Mouse (Mus musculus) kidney, embryonic 16.5 days (tissue): ENCODE data around the gene Atpif1. TPM values are rescaled to one million over a fixed set of nuclear protein-coding genes. Genes with fewer than 3 reads are reported as not detected.

Experiments used
- ATAC-seq: fragments of 200-750 bp; cut with Nextera tagmentation; 2 replicates; pipeline ENCODE4 v1.8.0; 2017; ENCODE audit warnings: moderate TSS enrichment; ENCODE audit not compliant: low FRiP score, low TSS enrichment
- H3K27ac ChIP-seq: fragments of 300-500 bp; sonication (generic); 2 replicates; pipeline ENCODE4 v1.5.1; 2014; ENCODE audit warnings: low read length
- H3K27me3 ChIP-seq: fragments of 300-500 bp; sonication (generic); 2 replicates; pipeline ENCODE4 v1.6.1; 2014; ENCODE audit warnings: low read length, control low read depth, mixed read lengths; ENCODE audit not compliant: insufficient read depth
- H3K36me3 ChIP-seq: fragments of 300-500 bp; sonication (generic); 2 replicates; pipeline ENCODE4 v1.6.1; 2014; ENCODE audit warnings: low read length, control low read depth, mixed read lengths; ENCODE audit not compliant: insufficient read depth
- H3K4me1 ChIP-seq: fragments of 300-500 bp; sonication (generic); 2 replicates; pipeline ENCODE4 v1.6.1; 2014; ENCODE audit warnings: low read length, control low read depth, mixed read lengths; ENCODE audit not compliant: insufficient read depth
- H3K4me2 ChIP-seq: fragments of 300-500 bp; sonication (generic); replicated peaks from 2 replicates; pipeline ENCODE4 v1.6.1; 2014; ENCODE audit warnings: low read depth, low read length
- H3K4me3 ChIP-seq: fragments of 300-500 bp; sonication (generic); 2 replicates; pipeline ENCODE4 v1.5.1; 2014; ENCODE audit warnings: mild to moderate bottlenecking, low read length
- H3K9ac ChIP-seq: fragments of 300-500 bp; sonication (generic); replicated peaks from 2 replicates; pipeline ENCODE4 v1.6.1; 2014; ENCODE audit warnings: low read length
- H3K9me3 ChIP-seq: fragments of 300-500 bp; sonication (generic); 2 replicates; pipeline ENCODE4 v1.6.1; 2016; ENCODE audit warnings: low read length, control low read depth
- WGBS: fragments of 180-500 bp; shearing (Covaris S2); extraction: QIAGEN DNeasy Blood & Tissue Kit; methylation state at CpG from one replicate; pipeline ENCODE4 v1.1.7; 2014; 5-methylcytosine and 5-hydroxymethylcytosine counted together
- polyA plus RNA-seq: library from polyadenylated mRNA; unstranded; fragments of >200 nt; fragmentation: Nextera tagmentation; extraction: Ambion mirVana; gene quantifications from 2 replicates; pipeline ENCODE4 v1.2.1, GENCODE M21; 2015

Gene Atpif1
- 1,057 and 1,144 TPM in 2 replicates for polyA plus RNA-seq

DNA sequence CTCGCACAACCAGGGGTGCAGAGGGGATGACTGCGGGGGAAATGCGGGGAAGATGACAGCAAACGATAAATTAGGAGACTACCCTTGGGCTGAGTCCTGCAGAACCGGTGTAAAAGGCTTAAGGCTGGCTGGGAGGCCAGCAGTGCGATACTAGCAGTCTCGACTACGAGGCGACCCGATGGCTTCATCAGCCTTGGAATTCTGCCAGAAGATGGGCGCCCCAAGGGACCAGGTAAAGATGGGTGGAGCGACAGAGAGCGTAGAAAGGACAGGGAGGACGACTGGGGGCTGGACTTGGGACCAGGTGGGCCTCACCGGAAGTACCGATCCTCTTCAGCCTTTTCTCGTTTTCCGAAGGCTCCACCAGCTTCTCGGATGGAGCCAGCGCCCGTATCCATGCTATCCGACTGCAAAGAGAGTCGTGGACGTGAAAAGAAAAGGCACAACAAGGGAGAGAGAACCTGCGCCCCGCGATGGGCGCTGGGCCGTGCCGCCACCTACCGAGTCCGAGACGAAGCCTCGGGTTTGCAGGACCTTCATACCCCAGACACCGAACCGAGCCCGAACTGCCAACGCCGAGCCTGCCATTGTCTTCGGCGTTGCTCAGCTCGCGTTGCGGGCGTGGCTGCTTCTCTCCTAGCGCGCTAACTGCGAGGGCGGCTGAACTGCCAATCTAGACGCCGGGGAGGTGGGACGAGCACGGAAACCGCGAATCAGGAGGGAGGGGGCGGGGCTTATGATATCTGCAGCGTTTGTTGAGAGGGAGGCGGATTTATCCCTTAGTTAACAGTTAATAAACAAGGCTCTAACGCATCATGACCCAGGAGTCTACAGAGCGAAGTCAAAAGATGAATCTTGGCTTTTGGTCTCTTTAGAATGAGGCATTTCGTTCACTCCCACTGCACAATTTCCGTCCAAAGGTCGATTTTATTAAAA, at the start of gene Atpif1:
Gene Atpif1, minus strand, starts transcription at position 679 of the 936 bp plus-strand sequence.
- Histone ChIP-seq H3K4me1 (peaks cover 37% of the 10 kb centered on the region), H3K4me2 (peak within 1 kb of the TSS; percentile 70), H3K9ac (peak within 1 kb of the TSS; percentile 96), H3K27ac (peak within 1 kb of the TSS; percentile 98), H3K27me3 (no peaks in the 10 kb centered on the region), H3K4me3 (peak within 1 kb of the TSS; percentile 93), H3K36me3 (peaks cover 24% of the 10 kb centered on the region), H3K9me3 (no peaks in the 10 kb centered on the region)
- peak; percentile 89 for ATAC-seq
- under 1% methylated on average over 63 of the region's 63 CpGs for WGBS

DNA sequence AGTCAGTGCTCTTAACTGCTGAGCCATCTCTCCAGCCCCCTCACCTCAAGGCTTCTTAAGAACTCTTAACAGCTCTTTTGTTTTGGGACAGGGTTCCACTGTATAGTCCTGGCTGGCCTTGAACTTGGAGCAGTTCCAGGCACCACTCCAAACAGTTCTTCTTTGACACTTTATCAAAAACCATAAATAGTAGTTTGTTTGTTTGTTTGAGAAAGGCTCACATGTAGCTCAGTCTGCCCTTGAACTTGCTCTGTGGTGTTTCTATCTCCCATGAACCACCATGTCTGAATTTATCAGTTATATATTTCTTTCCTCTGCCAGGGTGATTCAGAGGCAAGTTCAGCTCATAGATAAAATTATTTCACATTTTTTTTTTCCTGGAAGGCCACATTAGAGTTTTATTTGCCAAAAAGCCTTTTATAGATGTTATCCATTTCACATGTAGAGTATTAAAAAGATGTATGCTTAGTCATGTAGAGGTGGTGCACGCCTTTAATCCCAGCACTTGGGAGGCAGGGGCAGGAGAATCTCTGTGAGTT, 41.4 kb upstream of the Atpif1 start:
- Histone ChIP-seq H3K36me3 (no peaks in the 10 kb centered on the region), H3K9me3 (no peaks in the 10 kb centered on the region), H3K27ac (no peak overlapping the region), H3K27me3 (no peaks in the 10 kb centered on the region), H3K9ac (no peak overlapping the region), H3K4me2 (no peak overlapping the region), H3K4me3 (no peak overlapping the region), H3K4me1 (no peaks in the 10 kb centered on the region)
- WGBS: 79% methylated on average over 1 of the region's 1 CpGs
- ATAC-seq: no peak

DNA sequence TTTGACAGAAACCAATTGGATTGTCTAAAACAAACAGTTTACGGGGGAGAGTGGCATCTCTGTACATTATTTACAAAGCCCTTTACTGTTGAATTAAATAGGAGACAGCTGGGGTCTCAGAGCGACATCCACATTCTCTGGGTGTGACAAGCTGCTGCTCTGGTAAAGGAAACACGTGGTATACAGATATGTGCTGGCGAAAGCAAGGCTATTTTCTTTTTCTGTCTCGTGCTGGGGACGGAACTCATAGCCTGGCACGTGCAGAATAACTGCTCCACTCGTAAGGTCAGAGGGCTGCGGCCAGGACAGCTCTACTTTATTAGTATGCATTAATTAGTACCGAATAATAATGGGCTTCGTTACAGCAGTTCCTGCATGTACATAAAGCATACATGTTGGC, 39.9 kb upstream of the Atpif1 start:
- 63% methylated on average over 11 of the region's 11 CpGs for WGBS

DNA sequence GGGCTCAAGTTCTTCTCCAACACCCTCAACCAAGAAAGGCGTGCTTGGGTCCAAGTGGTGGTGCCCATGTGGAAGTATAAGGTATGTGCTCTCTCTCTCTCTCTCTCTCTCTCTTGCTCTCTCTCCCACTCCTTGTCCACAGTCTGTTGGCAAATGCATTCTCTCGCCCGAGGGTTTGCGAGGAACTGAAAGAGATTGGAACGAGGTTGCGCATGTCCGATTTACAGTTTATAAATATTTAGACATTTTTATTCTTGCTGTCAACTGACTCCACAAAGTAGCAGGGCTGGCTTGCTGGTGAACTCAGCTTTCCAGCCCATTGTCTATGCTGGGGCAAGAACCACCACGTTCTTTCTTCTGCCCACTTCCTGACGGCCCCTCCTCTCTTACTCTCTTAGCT, 37.7 kb upstream of the Atpif1 start:
- Histone ChIP-seq H3K27ac (no peak overlapping the region), H3K9ac (no peak overlapping the region), H3K9me3 (0 out of 2 replicates have a peak, but pooled peaks cover 4% of the 10 kb centered on the region), H3K4me2 (no peak overlapping the region), H3K27me3 (no peaks in the 10 kb centered on the region), H3K4me1 (no peaks in the 10 kb centered on the region), H3K36me3 (no peaks in the 10 kb centered on the region), H3K4me3 (no peak overlapping the region)
- 67% methylated on average over 9 of the region's 9 CpGs for WGBS
- ATAC-seq: no peak

More for the DNA sequence above, 39.9 kb upstream of the Atpif1 start:
- H3K4me2 ChIP-seq: no peak overlapping the region
- H3K9ac ChIP-seq: no peak overlapping the region
- ATAC-seq: no peak
- H3K27ac ChIP-seq: no peak overlapping the region
- no peak overlapping the region for H3K4me3 ChIP-seq
- H3K4me1 ChIP-seq: no peaks in the 10 kb centered on the region
- no peaks in the 10 kb centered on the region for H3K36me3 ChIP-seq
- H3K27me3 ChIP-seq: no peaks in the 10 kb centered on the region
- H3K9me3 ChIP-seq: 0 out of 2 replicates have a peak, but pooled peaks cover 4% of the 10 kb centered on the region

DNA sequence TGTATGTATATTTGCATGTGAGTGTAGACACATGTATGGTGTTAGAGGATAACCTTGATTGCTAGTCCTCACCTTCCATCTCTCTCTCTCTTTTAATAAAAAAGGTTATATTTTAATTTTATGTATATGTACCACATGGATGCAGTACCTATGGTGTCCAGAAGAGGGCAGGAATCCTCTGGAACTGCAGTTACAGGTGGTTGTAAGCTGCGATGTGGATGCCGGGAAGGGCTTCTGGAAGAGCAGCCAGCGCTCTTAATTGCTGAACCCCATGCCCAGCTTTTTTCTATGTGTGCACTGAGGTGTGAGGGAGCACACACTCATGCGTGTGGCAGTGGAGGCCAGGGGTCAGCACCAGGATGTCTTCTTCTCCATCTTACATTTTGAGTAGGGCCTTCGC, 35.7 kb upstream of the Atpif1 start:
- no peak overlapping the region for H3K4me2 ChIP-seq
- H3K27ac ChIP-seq: no peak overlapping the region
- no peak overlapping the region for H3K4me3 ChIP-seq
- no peak overlapping the region for H3K9ac ChIP-seq
- no peak for ATAC-seq
- 0 out of 2 replicates have a peak, but pooled peaks cover 4% of the 10 kb centered on the region for H3K9me3 ChIP-seq
- no peaks in the 10 kb centered on the region for H3K4me1 ChIP-seq
- WGBS: 86% methylated on average over 5 of the region's 5 CpGs
- H3K36me3 ChIP-seq: no peaks in the 10 kb centered on the region
- no peaks in the 10 kb centered on the region for H3K27me3 ChIP-seq

DNA sequence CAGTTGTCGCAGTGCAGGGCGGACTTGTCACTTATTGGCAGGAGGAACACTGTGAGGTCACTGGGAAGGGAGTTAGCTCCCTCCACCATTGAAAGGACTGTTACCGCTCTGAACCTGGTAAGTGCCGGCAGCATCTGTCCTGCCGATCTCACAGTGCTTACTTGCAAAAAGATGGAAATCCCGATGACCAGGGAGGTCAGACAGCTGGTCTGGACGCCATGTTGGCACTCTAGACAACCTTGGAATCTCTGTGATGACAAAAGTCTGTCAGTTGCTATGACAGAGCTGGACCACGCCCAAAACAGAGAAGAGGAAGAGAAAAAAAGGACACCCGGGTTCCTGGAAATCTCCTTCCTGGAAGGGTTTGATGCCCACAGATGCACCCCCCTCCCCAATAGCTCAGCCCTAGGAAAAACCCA, 33.9 kb upstream of the Atpif1 start:
- Histone ChIP-seq H3K27ac (no peak overlapping the region), H3K36me3 (no peaks in the 10 kb centered on the region), H3K27me3 (no peaks in the 10 kb centered on the region), H3K4me2 (no peak overlapping the region), H3K4me1 (no peaks in the 10 kb centered on the region), H3K9me3 (0 out of 2 replicates have a peak, but pooled peaks cover 4% of the 10 kb centered on the region), H3K4me3 (no peak overlapping the region), H3K9ac (no peak overlapping the region)
- WGBS: 61% methylated on average over 9 of the region's 9 CpGs
- no peak for ATAC-seq

DNA sequence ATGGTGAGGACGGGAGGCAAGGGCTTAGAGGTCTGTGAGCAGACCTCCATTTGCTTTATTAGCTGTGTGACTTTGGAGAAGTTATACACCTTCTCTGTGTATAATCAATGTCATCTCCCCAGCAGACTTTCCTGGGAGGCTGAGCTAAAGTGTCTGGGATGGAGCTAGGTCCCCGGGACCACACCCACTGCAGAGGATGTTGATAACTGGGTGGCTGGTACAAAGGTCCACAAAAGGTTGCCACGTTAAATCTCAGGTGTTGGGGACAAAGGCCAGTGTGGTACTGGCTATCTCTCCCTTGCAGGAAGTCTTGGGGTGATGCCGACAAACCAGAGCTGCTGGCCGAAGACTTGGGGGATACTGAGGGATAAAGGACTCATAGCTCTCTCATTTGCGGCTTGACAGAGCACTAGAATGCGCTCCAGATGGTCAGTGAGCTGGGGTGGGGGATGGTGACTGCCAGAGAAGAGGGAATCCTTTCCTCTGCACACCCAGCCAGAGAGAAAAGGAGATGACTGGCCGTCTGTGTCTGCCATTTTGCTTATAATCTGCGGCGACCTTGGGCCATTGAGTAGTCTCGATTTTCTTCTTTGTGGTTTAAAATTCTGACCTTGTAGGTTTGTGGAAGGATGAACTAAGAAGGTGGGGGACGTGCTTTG, 31.8 kb upstream of the Atpif1 start:
- 0 out of 2 replicates have a peak, but pooled peaks cover 4% of the 10 kb centered on the region for H3K9me3 ChIP-seq
- H3K4me2 ChIP-seq: no peak overlapping the region
- H3K27ac ChIP-seq: no peak overlapping the region
- H3K9ac ChIP-seq: no peak overlapping the region
- no peaks in the 10 kb centered on the region for H3K36me3 ChIP-seq
- H3K4me3 ChIP-seq: no peak overlapping the region
- 73% methylated on average over 12 of the region's 12 CpGs for WGBS
- ATAC-seq: no peak
- H3K4me1 ChIP-seq: no peaks in the 10 kb centered on the region
- no peaks in the 10 kb centered on the region for H3K27me3 ChIP-seq

DNA sequence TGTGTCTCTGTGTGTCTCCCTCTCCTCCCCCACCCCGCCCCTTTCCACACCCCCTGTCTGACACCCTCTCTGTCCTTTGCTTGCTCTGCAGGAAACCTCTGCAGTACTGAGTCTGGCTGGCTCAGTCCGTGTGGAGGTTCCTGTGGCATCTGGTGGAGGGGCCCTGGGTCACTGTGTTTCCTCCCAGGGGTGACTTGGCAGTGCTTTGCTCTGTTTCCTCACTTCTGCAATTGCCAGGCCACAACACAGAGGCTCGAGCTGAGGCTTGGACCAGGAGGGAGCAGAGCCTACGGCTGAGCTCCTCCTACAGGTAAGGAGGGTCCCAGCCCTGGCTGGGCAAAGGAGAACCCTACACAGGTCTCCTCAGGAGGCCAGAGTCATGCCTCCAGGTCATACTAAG, 30.5 kb upstream of the Atpif1 start, which contains the start of gene Ptafr:
Gene Ptafr, plus strand, starts transcription at position 103 of the 400 bp plus-strand sequence.
- H3K9ac ChIP-seq: no peak within 1 kb of the TSS
- no peak within 1 kb of the TSS for H3K4me3 ChIP-seq
- no peaks in the 10 kb centered on the region for H3K36me3 ChIP-seq
- H3K4me1 ChIP-seq: no peaks in the 10 kb centered on the region
- no peak within 1 kb of the TSS for H3K4me2 ChIP-seq
- no peaks in the 10 kb centered on the region for H3K27me3 ChIP-seq
- 30% methylated on average over 4 of the region's 4 CpGs for WGBS
- no peak within 1 kb of the TSS for H3K27ac ChIP-seq
- 0 out of 2 replicates have a peak, but pooled peaks cover 1% of the 10 kb centered on the region for H3K9me3 ChIP-seq
- ATAC-seq: no peak

DNA sequence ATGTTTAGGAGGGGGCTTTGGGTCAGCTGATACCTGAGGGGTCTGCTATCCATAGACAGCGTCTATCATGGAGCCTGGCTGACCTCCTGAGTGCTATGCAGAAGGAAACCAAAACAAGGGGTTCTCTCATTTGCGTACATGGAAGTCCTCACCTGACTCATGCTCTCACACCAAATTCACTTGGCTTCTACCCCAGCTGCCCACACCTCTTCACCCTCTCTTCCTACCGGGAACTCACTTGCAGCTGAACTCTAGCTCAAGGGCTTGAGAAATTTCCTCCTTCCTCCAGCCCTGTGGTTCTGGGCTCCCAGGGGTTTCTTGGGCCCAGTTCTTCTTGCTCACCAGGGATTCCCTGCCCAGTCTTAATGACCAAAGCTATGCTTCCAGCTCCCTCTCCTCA, 29.8 kb upstream of the Atpif1 start:
- WGBS: 83% methylated on average over 3 of the region's 3 CpGs

More for the DNA sequence above, 29.8 kb upstream of the Atpif1 start:
- Histone ChIP-seq H3K4me3 (no peak overlapping the region), H3K9ac (no peak overlapping the region), H3K4me2 (no peak overlapping the region), H3K4me1 (no peaks in the 10 kb centered on the region), H3K9me3 (no peaks in the 10 kb centered on the region), H3K36me3 (no peaks in the 10 kb centered on the region), H3K27me3 (no peaks in the 10 kb centered on the region), H3K27ac (no peak overlapping the region)
- ATAC-seq: no peak
